Comparison of ENCODE assay signal across 31 mouse cellular contexts in the genomic region with DNA sequence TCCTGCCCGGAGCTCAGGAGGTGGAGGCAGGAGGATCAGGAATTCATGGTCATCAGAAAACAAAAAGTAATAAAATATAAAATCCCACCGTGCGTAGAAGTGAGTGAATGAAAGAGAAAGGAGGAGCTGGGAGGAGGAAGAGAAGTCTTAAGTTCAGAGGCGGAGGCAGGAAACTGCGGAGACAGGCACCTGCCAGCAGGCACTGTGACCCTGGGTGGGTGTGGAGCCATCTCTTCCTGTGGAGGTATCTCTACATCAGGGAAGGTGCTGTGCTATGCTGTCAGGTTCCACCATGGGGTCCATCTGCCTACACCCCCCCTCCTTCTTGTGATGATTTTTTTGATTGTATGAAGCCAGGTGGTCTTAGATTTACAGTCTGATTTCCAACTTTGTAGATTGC. TPM values are rescaled to one million over a fixed set of nuclear protein-coding genes. Genes with fewer than 3 reads are reported as not detected.
DNase-seq lines count a peak whose midpoint lies in the region; ATAC-seq and TF ChIP-seq lines count a peak whose summit lies in the region.
"Had no signal": no experiment of that assay in that cellular context is flagged by ENCODE, and none has a peak within 500 bp of the region (broad histone marks: within the 10 kb centered on the region; RNA-seq: fewer than 3 reads in every experiment).

No protein-coding gene starts in this region.

- no peak overlapping the region for H3K27ac ChIP-seq in hindbrain, postnatal 0 days
- H3K27ac ChIP-seq: embryonic facial prominence, embryonic 13.5 days; forebrain, embryonic 10.5 days; forebrain, embryonic 15.5 days; gastrocnemius, adult 2 months; hindbrain, embryonic 12.5 days; liver, embryonic 14.5 days; neural tube, embryonic 12.5 days; stomach, embryonic 15.5 days had no signal

- H3K4me1 ChIP-seq in hindbrain, postnatal 0 days (ENCODE audit: insufficient read depth, low read length), result 0 out of 2 replicates have a peak, but pooled peaks cover 4% of the 10 kb centered on the region
- H3K4me1 ChIP-seq: stomach, embryonic 15.5 days had no signal

- 90% methylated on average over 5 of the region's 5 CpGs for WGBS in hindbrain, postnatal 0 days

- H3K4me3 ChIP-seq in hindbrain, postnatal 0 days (ENCODE audit: low read length), result no peak overlapping the region
- H3K4me3 ChIP-seq: embryonic facial prominence, embryonic 13.5 days; forebrain, embryonic 10.5 days; forebrain, embryonic 15.5 days; gastrocnemius, adult 2 months; hindbrain, embryonic 12.5 days; neural tube, embryonic 12.5 days; stomach, embryonic 15.5 days had no signal

- no peaks in the 10 kb centered on the region for H3K27me3 ChIP-seq in hindbrain, postnatal 0 days (ENCODE audit: insufficient read depth, low read length)
- H3K27me3 ChIP-seq: embryonic facial prominence, embryonic 13.5 days; forebrain, embryonic 15.5 days; hindbrain, embryonic 12.5 days; neural tube, embryonic 12.5 days; Patski; stomach, embryonic 15.5 days had no signal

- ATAC-seq in CD4-positive, CD25-positive, alpha-beta regulatory T cell, adult 4 months, result peak; percentile 73
- ATAC-seq in inflammation-experienced regulatory T-cells, adult 6 months, result peak; percentile 76
- no peak for ATAC-seq in hindbrain, postnatal 0 days
- ATAC-seq in cerebellum, adult (ENCODE audit: insufficient number of reproducible peaks, low FRiP score, low TSS enrichment), result no peak
- ATAC-seq: forebrain, embryonic 15.5 days; midbrain, embryonic 16.5 days; Patski had no signal

- no peak for TF ChIP-seq CTCF in hindbrain, postnatal 0 days (IDR thresholded peaks at IDR 0.05; ENCODE audit: low read depth)

- no peak overlapping the region for H3K9ac ChIP-seq in hindbrain, postnatal 0 days (replicated peaks; ENCODE audit: low read length)
- H3K9ac ChIP-seq: embryonic facial prominence, embryonic 13.5 days; forebrain, embryonic 15.5 days; hindbrain, embryonic 12.5 days; liver, embryonic 14.5 days; neural tube, embryonic 12.5 days; stomach, embryonic 15.5 days had no signal

- H3K9me3 ChIP-seq in hindbrain, postnatal 0 days (ENCODE audit: low read length), result no peaks in the 10 kb centered on the region
- H3K9me3 ChIP-seq: embryonic facial prominence, embryonic 13.5 days; forebrain, embryonic 10.5 days; forebrain, embryonic 15.5 days; hindbrain, embryonic 12.5 days; neural tube, embryonic 12.5 days; stomach, embryonic 15.5 days had no signal

- no peaks in the 10 kb centered on the region for H3K36me3 ChIP-seq in hindbrain, postnatal 0 days (ENCODE audit: insufficient read depth, low read length)
- H3K36me3 ChIP-seq: forebrain, embryonic 10.5 days; forebrain, embryonic 15.5 days; hindbrain, embryonic 12.5 days; neural tube, embryonic 12.5 days; stomach, embryonic 15.5 days had no signal

- no peak overlapping the region for H3K4me2 ChIP-seq in hindbrain, postnatal 0 days (ENCODE audit: low read depth, low read length)
- H3K4me2 ChIP-seq: embryonic facial prominence, embryonic 13.5 days; forebrain, embryonic 15.5 days; heart, embryonic 11.5 days; hindbrain, embryonic 12.5 days; midbrain, embryonic 11.5 days; neural tube, embryonic 12.5 days; stomach, embryonic 15.5 days had no signal

- peak; percentile 61 to 68 for DNase-seq in thymus, postnatal 10 days (ENCODE audit: low spot score in 2 of 2)
- DNase-seq in hindbrain, postnatal 0 days (ENCODE audit: low spot score), result no peak
- DNase-seq in spleen, postnatal 36 days (ENCODE audit: low spot score in 2 of 2), result no peak
- DNase-seq in cerebellum, postnatal 36 days, result no peak
- DNase-seq: adrenal gland, adult 2 months; cerebellum, adult 11 months; cerebellum, adult 9-10 months; gastrocnemius, adult 2 months; gastrocnemius, postnatal 36 days; heart, adult 18-20 months; heart, postnatal 36 days; kidney, adult 11 months; kidney, postnatal 14 days; liver; lung, adult 2 months; lung, postnatal 10 days; right cerebral cortex, postnatal 4 days had no signal

RNA-seq across cellular contexts. Expression of a gene that starts 19.5 kb away (rescaled TPM):
- polyA plus RNA-seq in CD4-positive, CD25-positive, alpha-beta regulatory T cell, adult 4 months (2017; shearing (Covaris generic)), result 1 to 10 TPM; 7.4 to 8.3 TPM
- 1 to 10 TPM; 2.8 to 5.2 (median 4.6) TPM for polyA plus RNA-seq in inflammation-experienced regulatory T-cells, adult 6 months (2017; shearing (Covaris generic))
- total RNA-seq in hindbrain, postnatal 0 days (2014; rRNA removed), result 20.3 and 23.2 TPM in 2 replicates
- polyA plus RNA-seq in hindbrain, postnatal 0 days (2015; fragmentation: Nextera tagmentation; extraction: Ambion mirVana), result 10.5 and 10.9 TPM in 2 replicates

Comparison
In these comparisons a context has a peak if more than half of its experiments do, and no peak if none do; other contexts are left out.
1. ATAC-seq: peak in CD4-positive, CD25-positive, alpha-beta regulatory T cell, adult 4 months (single experiment) and inflammation-experienced regulatory T-cells, adult 6 months (single experiment); none in hindbrain, postnatal 0 days (single experiment) and cerebellum, adult (single experiment).
2. DNase-seq: peak in thymus, postnatal 10 days (2 of 2); none in hindbrain, postnatal 0 days (single experiment), spleen, postnatal 36 days (0 of 2) and cerebellum, postnatal 36 days (0 of 2).